Mouse (Mus musculus) spleen, adult 2 months (tissue): ENCODE measurements around the gene Vwa3b.

Experiments
- CTCF ChIP-seq: fragments of 200-500 bp; IDR thresholded peaks from 2 replicates; pipeline ENCODE4 v1.5.1; 2011; ENCODE audit warnings: mild to moderate bottlenecking, inconsistent platforms; ENCODE audit not compliant: insufficient read depth, insufficient read length, insufficient replicate concordance; ENCODE audit errors: extremely low read depth
- POLR2A ChIP-seq: fragments of 200-500 bp; IDR thresholded peaks from 2 replicates; pipeline ENCODE4 v1.6.1; 2011; ENCODE audit warnings: low read depth, low read length, inconsistent platforms

DNA sequence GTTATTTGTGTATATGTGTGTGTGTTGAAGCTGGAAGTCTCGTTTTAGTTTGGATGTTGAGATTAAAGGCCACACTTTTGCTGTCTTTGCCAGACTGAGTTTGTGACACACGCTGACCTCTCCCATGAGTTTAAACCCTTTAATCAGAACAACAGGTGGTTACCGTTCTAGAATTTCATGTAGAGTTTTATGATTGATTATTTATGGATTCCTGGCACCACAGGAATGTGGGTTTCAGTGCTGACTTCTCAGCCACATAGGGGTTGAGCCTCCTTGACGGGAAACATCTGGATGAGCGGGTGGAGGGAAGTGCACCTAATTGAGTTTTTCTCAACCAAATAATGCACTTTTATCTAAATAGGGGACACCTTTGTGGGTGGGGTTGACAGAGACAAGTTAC lies 19.1 kb downstream of the Vwa3b start:
- TF ChIP-seq POLR2A (no peak), CTCF (no peak)
